ENCODE assay signal across 8 mouse cellular contexts in the genomic region with DNA sequence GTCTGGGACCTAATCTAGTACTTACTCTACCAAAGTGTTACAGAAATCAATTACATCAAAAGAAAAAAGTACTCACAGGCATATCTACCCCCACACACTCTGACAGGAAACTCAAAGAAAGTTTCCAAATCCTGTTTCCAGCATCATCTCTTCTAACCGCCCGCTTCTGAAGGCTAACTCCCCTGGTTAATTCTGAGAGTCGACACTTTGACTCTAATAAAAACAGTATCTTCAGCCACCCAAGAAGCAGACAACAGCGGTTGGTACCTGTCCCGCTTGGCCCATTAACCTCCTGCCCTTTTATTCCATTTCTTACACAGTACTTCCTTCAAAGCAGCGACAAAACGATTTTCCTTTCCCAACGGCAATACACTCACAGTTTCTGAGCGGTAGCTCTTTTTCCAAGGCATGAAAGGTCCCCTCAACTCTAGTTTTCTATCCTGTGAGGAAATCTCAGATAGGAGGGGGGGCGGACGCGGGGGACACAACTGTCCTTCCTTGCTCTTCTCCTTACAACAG. TPM values are rescaled to one million over a fixed set of nuclear protein-coding genes. Genes with fewer than 3 reads are reported as not detected.
DNase-seq lines count a peak whose midpoint lies in the region; ATAC-seq and TF ChIP-seq lines count a peak whose summit lies in the region.

No protein-coding gene starts in this region.

- TF ChIP-seq POLR2A in lung, adult 2 months (IDR thresholded peaks at IDR 0.05; ENCODE audit: borderline replicate concordance, extremely low read depth, low read depth, low read length) = no peak
- TF ChIP-seq POLR2A in bone marrow, adult 2 months (IDR thresholded peaks at IDR 0.05; ENCODE audit: borderline replicate concordance, control insufficient read depth, low read depth, low read length) = no peak

- no peak for TF ChIP-seq CTCF in lung, adult 2 months (IDR thresholded peaks at IDR 0.05; ENCODE audit: insufficient read depth, low read length)
- TF ChIP-seq CTCF in bone marrow, adult 2 months (IDR thresholded peaks at IDR 0.05; ENCODE audit: control insufficient read depth, insufficient read depth, low read length) = no peak

- no peaks in the 10 kb centered on the region for H3K9me3 ChIP-seq in hindbrain, embryonic 11.5 days (ENCODE audit: control insufficient read depth, low read length)

- H3K9ac ChIP-seq in hindbrain, embryonic 11.5 days (ENCODE audit: low read depth, low read length) = peak overlapping the region; percentile 86

- peak overlapping the region; percentile 100 for H3K4me3 ChIP-seq in lung, adult 2 months (replicated peaks; ENCODE audit: extremely low read depth, low read depth, low read length)
- H3K4me3 ChIP-seq in bone marrow, adult 2 months (replicated peaks; ENCODE audit: control insufficient read depth, low read depth, low read length) = peak overlapping the region; percentile 99
- H3K4me3 ChIP-seq in hindbrain, embryonic 11.5 days (ENCODE audit: low read depth, low read length) = peak overlapping the region; percentile 84

- no peaks in the 10 kb centered on the region for H3K27me3 ChIP-seq in hindbrain, embryonic 11.5 days (ENCODE audit: control insufficient read depth, insufficient read depth, low read length)

- H3K4me1 ChIP-seq in lung, adult 2 months (ENCODE audit: control insufficient read depth, insufficient read depth, low read length) = peaks cover 41% of the 10 kb centered on the region
- peaks cover 7% of the 10 kb centered on the region for H3K4me1 ChIP-seq in bone marrow, adult 2 months (ENCODE audit: control insufficient read depth, insufficient read depth, low read length)
- no peaks in the 10 kb centered on the region for H3K4me1 ChIP-seq in hindbrain, embryonic 11.5 days (replicated peaks; ENCODE audit: control insufficient read depth, insufficient read depth, low read length)

- DNase-seq in lung, adult 2 months = no peak
- no peak for DNase-seq in lung, postnatal 36 days
- DNase-seq in hindbrain, embryonic 11.5 days (ENCODE audit: low spot score) = no peak
- DNase-seq in MN1 (ENCODE audit: low spot score) = no peak
- DNase-seq in left cerebral cortex, adult 8-10 months (ENCODE audit: low spot score in 2 of 2) = no peak
- DNase-seq in spleen, postnatal 14 days (ENCODE audit: low spot score in 2 of 2) = no peak

- ATAC-seq in hindbrain, embryonic 11.5 days (ENCODE audit: low FRiP score) = no peak
- 0 out of 2 replicates have a peak, but pooled peaks have one; percentile 3 for ATAC-seq in megakaryocyte, adult 5-6 weeks (ENCODE audit: poor library complexity, severe bottlenecking)

- peak overlapping the region; percentile 57 for H3K4me2 ChIP-seq in hindbrain, embryonic 11.5 days (replicated peaks; ENCODE audit: low read depth, low read length)

- no peaks in the 10 kb centered on the region for H3K36me3 ChIP-seq in hindbrain, embryonic 11.5 days (ENCODE audit: control insufficient read depth, insufficient read depth, low read length)

- peak overlapping the region; percentile 94 for H3K27ac ChIP-seq in bone marrow, adult 2 months (ENCODE audit: control insufficient read depth, insufficient read depth, low read depth, low read length, poor library complexity)
- H3K27ac ChIP-seq in hindbrain, embryonic 11.5 days (ENCODE audit: low read depth, low read length) = no peak overlapping the region; the same call in 1 of the 2 replicates

- WGBS in lung, adult 2 months = under 1% methylated on average over 12 of the region's 12 CpGs
- WGBS in bone marrow, adult 2 months = 0% methylated on average over 12 of the region's 12 CpGs
- under 1% methylated on average over 12 of the region's 12 CpGs for WGBS in hindbrain, embryonic 11.5 days

RNA-seq across cellular contexts. Expression of a gene that starts 0.9 kb away (rescaled TPM):
- 8.2 and 18.1 TPM in 2 replicates for polyA plus RNA-seq in lung, adult 2 months (2012; rRNA removed)
- 91.9 and 112 TPM in 2 replicates for polyA plus RNA-seq in bone marrow, adult 2 months (2011; ENCODE audit: insufficient read depth, insufficient read length, low replicate concordance, missing spikeins)
- polyA plus RNA-seq in hindbrain, embryonic 11.5 days (2014; fragmentation: Nextera tagmentation; extraction: Ambion mirVana) = 80.3 and 83.7 TPM in 2 replicates
- total RNA-seq in megakaryocyte, adult 5-6 weeks (2015) = 278 and 301 TPM in 2 replicates
- total RNA-seq in megakaryocyte, adult 5-6 weeks (2017) = 210 and 223 TPM in 2 replicates
- total RNA-seq in left cerebral cortex, adult 8-10 months (2022) = 10 to 100 TPM; 68.6 to 76.2 (median 74.4) TPM
